30 mouse cellular contexts compared by ENCODE assay signal in the genomic region with DNA sequence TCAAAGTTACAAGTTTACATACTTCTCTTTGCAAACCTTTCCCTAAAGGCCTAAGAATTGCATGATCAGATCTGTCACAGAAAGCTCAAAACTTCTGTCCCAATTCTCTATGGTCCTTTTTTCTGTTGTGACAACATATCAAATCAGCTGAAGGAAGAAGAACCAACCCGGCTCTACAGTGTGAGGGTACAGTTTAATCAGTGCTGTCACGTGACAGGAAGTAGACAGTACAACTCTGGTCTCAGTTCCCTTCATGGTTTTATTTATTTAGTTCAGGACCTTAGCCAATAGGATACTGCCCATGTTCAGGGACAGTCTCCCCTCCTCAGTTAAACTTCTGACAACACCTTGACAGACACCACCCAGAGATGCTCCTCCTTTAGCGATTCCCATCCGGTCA. TPM values are rescaled to one million over a fixed set of nuclear protein-coding genes. Genes with fewer than 3 reads are reported as not detected.
"Had no signal": no experiment of that assay in that cellular context is flagged by ENCODE, and none has a peak within 500 bp of the region (broad histone marks: within the 10 kb centered on the region; RNA-seq: fewer than 3 reads in every experiment).

No protein-coding gene starts in this region.

- DNase-seq: kidney, adult 8-10 months; kidney, postnatal 14 days; kidney, postnatal 4 days; layer of hippocampus, adult 9-11 months; layer of hippocampus, postnatal 36 days; liver, embryonic 13.5 days; lung, adult 2 months; lung, postnatal 14 days; lung, postnatal 4 days; thymus, adult 2 months; thymus, postnatal 14 days; thymus, postnatal 4 days had no signal

- H3K9ac ChIP-seq: kidney, embryonic 15.5 days; liver, embryonic 13.5 days; midbrain, embryonic 13.5 days; neural tube, embryonic 13.5 days had no signal

- H3K4me2 ChIP-seq: kidney, embryonic 15.5 days; liver, embryonic 13.5 days; midbrain, embryonic 13.5 days; neural tube, embryonic 13.5 days had no signal

- H3K27ac ChIP-seq: kidney, embryonic 15.5 days; left cerebral cortex, adult 2 months; liver, embryonic 13.5 days; midbrain, embryonic 10.5 days; midbrain, embryonic 13.5 days; neural tube, embryonic 13.5 days; stomach, postnatal 0 days had no signal

- H3K27me3 ChIP-seq: kidney, embryonic 15.5 days; liver, embryonic 13.5 days; megakaryocyte, embryonic 14.5 days; midbrain, embryonic 13.5 days; neural tube, embryonic 13.5 days had no signal

- H3K4me1 ChIP-seq: kidney, embryonic 15.5 days; liver, embryonic 13.5 days; megakaryocyte, embryonic 14.5 days; midbrain, embryonic 10.5 days; midbrain, embryonic 13.5 days; neural tube, embryonic 13.5 days had no signal

- H3K4me3 ChIP-seq: kidney, embryonic 15.5 days; left cerebral cortex, adult 2 months; liver, embryonic 13.5 days; megakaryocyte, embryonic 14.5 days; midbrain, embryonic 10.5 days; midbrain, embryonic 13.5 days; myocyte; neural tube, embryonic 13.5 days had no signal

- H3K9me3 ChIP-seq: liver, embryonic 13.5 days; midbrain, embryonic 13.5 days had no signal

- ATAC-seq: intestine, postnatal 0 days; midbrain, embryonic 13.5 days; midbrain, embryonic 16.5 days had no signal

RNA-seq across cellular contexts. Expression of a gene that starts 11.4 kb away (rescaled TPM):
- total RNA-seq: layer of hippocampus, adult 18-20 months; left cerebral cortex, postnatal 10 days; left cerebral cortex, postnatal 36 days; liver, adult 2 months; monocyte, adult 5-6 weeks had no signal
- polyA plus RNA-seq: intestine, postnatal 0 days; limb, embryonic 11.5 days; liver, embryonic 13.5 days; lung, embryonic 16.5 days; midbrain, embryonic 10.5 days; midbrain, embryonic 13.5 days; midbrain, embryonic 16.5 days; myocyte; neural tube, embryonic 13.5 days; stomach, embryonic 14.5 days; stomach, postnatal 0 days had no signal
